Mouse (Mus musculus) C2C12 (cell line): ENCODE measurements around the gene Prkce. TPM values are rescaled to one million over a fixed set of nuclear protein-coding genes. Genes with fewer than 3 reads are reported as not detected.

Experiments used
- H3K27me3 ChIP-seq: one replicate; pipeline ENCODE4 v1.6.1; 2011; ENCODE audit not compliant: control insufficient read depth, insufficient read depth, insufficient read length
- H3K36me3 ChIP-seq: one replicate; pipeline ENCODE4 v1.6.1; 2011; ENCODE audit not compliant: control insufficient read depth, insufficient read depth
- H3K4me3 ChIP-seq: one replicate; pipeline ENCODE4 v1.5.1; 2011; ENCODE audit warnings: mild to moderate bottlenecking, control low read depth; ENCODE audit not compliant: poor library complexity, insufficient read depth, severe bottlenecking
- H3K79me2 ChIP-seq: one replicate; pipeline ENCODE4 v1.6.1; 2011; ENCODE audit not compliant: control insufficient read depth, insufficient read depth
- H3K79me3 ChIP-seq: one replicate; pipeline ENCODE4 v1.6.1; 2011; ENCODE audit warnings: low read depth, control low read depth
- H3ac ChIP-seq: one replicate; pipeline ENCODE3; 2011; ENCODE audit warnings: low read depth; ENCODE audit not compliant: control insufficient read depth, insufficient read length
- CEBPB ChIP-seq: IDR thresholded peaks from one replicate; pipeline ENCODE4 v1.6.1; 2011; ENCODE audit warnings: low read depth, mild to moderate bottlenecking, control low read depth, moderate library complexity
- CTCF ChIP-seq: IDR thresholded peaks from one replicate; pipeline ENCODE4 v1.5.1; 2011; ENCODE audit not compliant: control insufficient read depth, insufficient read depth, insufficient read length
- FOSL1 ChIP-seq: IDR thresholded peaks from one replicate; pipeline ENCODE4 v1.8.0; 2011; ENCODE audit warnings: mild to moderate bottlenecking, low read length; ENCODE audit not compliant: poor library complexity, insufficient read depth, severe bottlenecking
- MAX ChIP-seq: IDR thresholded peaks from one replicate; pipeline ENCODE4 v1.6.1; 2011; ENCODE audit warnings: mild to moderate bottlenecking, control low read depth
- MYOD1 ChIP-seq: IDR thresholded peaks from one replicate; pipeline ENCODE4 v1.6.1; 2011; ENCODE audit warnings: low read depth; ENCODE audit not compliant: control insufficient read depth, insufficient read length
- MYOG ChIP-seq: IDR thresholded peaks from one replicate; pipeline ENCODE4 v1.6.1; 2011; ENCODE audit not compliant: control insufficient read depth, insufficient read length; ENCODE audit errors: extremely low read depth
- USF1 ChIP-seq: IDR thresholded peaks from one replicate; pipeline ENCODE4 v1.6.1; 2011; ENCODE audit warnings: low read depth, mild to moderate bottlenecking, control low read depth, moderate library complexity
- polyA plus RNA-seq: library from polyadenylated mRNA; unstranded; fragments of >200 nt; fragmentation: generic; extraction: Trizol; gene quantifications from one replicate; pipeline ENCODE4 v1.2.1, GENCODE M21; 2012; ENCODE audit warnings: missing spikeins

The Prkce gene
- polyA plus RNA-seq, 1 experiment = 1.4 TPM

DNA sequence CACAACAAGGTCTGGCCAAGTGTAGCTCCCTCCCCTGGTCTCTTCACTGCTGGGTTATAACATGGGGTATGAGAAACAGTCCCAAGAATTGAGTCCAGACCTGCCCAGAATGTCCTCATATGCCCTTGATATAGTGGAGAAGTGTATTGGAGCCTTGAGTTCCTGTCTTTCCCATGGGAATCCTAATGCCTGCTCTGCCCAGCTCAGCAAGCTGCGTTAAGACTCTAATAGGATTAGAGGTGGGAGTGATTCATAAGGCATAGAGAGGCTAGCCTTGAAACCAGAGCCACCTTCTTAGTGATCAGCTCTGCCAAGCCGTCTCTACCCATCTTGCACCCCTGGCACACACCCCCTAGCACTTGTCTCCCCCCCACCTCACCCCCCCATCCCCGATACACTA, 455.3 kb downstream of the Prkce start:
- H3K36me3 ChIP-seq = no peaks in the 10 kb centered on the region
- no peak overlapping the region for H3ac ChIP-seq
- H3K79me2 ChIP-seq = no peaks in the 10 kb centered on the region
- H3K79me3 ChIP-seq = no peaks in the 10 kb centered on the region
- TF ChIP-seq MYOD1 (no peak), FOSL1 (no peak), USF1 (no peak), MAX (no peak), MYOG (no peak), CEBPB (no peak), CTCF (no peak)
- H3K4me3 ChIP-seq = no peak overlapping the region
- H3K27me3 ChIP-seq = no peaks in the 10 kb centered on the region

GRCm38 (mm10) chr17:86626523-86626922, 458.9 kb downstream of the Prkce start:
- H3K79me2 ChIP-seq = no peaks in the 10 kb centered on the region
- TF ChIP-seq MAX = no peak
- no peak for TF ChIP-seq MYOG
- no peak for TF ChIP-seq CEBPB
- TF ChIP-seq FOSL1 = no peak
- no peak for TF ChIP-seq CTCF
- no peak for TF ChIP-seq USF1
- TF ChIP-seq MYOD1 = no peak
- H3K79me3 ChIP-seq = no peaks in the 10 kb centered on the region
- no peaks in the 10 kb centered on the region for H3K27me3 ChIP-seq
- no peak overlapping the region for H3K4me3 ChIP-seq
- no peak overlapping the region for H3ac ChIP-seq
- H3K36me3 ChIP-seq = no peaks in the 10 kb centered on the region

GRCm38 (mm10) chr17:86633131-86633530, 465.5 kb downstream of the Prkce start:
- Histone ChIP-seq H3K36me3 (no peaks in the 10 kb centered on the region), H3K79me2 (no peaks in the 10 kb centered on the region), H3ac (no peak overlapping the region), H3K4me3 (no peak overlapping the region), H3K27me3 (no peaks in the 10 kb centered on the region), H3K79me3 (no peaks in the 10 kb centered on the region)
- TF ChIP-seq CTCF (no peak), MAX (no peak), CEBPB (no peak), MYOD1 (no peak), USF1 (no peak), FOSL1 (no peak), MYOG (no peak)

DNA sequence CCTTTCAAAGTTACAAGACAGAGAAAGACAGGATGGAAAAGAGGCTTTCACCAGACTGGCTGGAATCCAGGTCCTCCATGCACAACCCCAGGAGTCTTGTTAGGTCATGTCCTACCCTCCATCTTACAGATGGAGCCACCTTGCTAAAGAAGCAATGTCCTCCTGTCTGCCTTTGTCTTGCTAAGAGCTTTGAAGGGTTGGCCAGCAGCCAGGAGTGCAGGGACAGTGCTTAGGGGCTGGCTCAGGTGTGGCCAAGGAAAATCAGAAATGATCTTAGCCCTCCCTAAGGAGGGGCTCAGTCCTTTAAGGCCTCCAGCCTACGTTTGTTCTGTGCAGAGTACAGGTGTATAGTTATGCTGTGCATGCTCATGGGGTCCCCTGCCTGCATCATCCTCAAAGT, 469.7 kb downstream of the Prkce start:
- Histone ChIP-seq H3K27me3 (no peaks in the 10 kb centered on the region), H3K79me3 (no peaks in the 10 kb centered on the region), H3K79me2 (no peaks in the 10 kb centered on the region), H3K36me3 (no peaks in the 10 kb centered on the region), H3ac (no peak overlapping the region), H3K4me3 (no peak overlapping the region)
- TF ChIP-seq MAX = no peak
- no peak for TF ChIP-seq MYOG
- no peak for TF ChIP-seq MYOD1

DNA sequence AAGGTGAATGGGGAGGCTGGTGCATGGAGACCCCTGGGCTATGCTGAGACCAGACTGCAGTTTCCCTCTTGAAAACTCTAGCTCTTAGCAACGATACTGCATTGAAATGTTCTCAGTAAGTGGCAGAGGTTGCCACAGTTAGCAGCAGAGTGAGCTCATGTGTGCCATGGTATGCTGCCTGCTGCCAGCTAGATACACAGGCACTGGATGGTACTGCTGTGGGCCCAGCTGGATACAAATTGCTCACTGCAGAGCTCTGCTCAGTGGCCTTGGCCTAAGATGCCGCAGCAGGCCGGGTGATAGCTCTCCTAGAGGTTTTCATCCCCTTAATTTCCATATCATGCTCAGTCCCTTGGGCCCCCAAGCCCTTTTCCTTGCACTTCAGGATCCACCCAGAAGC, 471.7 kb downstream of the Prkce start:
- Histone ChIP-seq H3K36me3 (no peaks in the 10 kb centered on the region), H3K4me3 (no peak overlapping the region), H3ac (no peak overlapping the region), H3K79me2 (no peaks in the 10 kb centered on the region), H3K79me3 (no peaks in the 10 kb centered on the region), H3K27me3 (no peaks in the 10 kb centered on the region)
- no peak for TF ChIP-seq MAX
- TF ChIP-seq FOSL1 = no peak
- no peak for TF ChIP-seq CTCF
- no peak for TF ChIP-seq MYOG
- TF ChIP-seq CEBPB = no peak
- TF ChIP-seq USF1 = no peak
- TF ChIP-seq MYOD1 = no peak

DNA sequence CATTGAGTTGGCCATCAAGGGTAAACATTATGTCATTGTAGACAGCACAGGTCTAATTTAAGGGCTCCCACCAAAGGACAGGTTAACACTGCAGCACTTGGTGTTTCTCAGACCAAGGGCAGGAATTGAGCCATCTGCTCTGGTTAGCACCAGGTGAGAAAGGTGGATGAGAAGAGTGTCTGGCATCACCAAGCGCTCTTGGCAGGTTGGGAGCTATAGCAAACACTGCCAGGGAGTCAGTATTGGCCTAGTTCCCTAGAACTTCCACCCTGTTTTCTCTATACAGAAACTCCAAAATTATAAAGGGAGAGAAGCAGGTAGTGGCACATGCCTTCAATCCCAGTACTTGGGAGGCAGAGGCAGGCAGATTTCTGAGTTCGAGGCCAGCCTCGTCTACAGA, 479.6 kb downstream of the Prkce start:
- H3K79me3 ChIP-seq = no peaks in the 10 kb centered on the region
- no peak overlapping the region for H3K4me3 ChIP-seq
- no peaks in the 10 kb centered on the region for H3K27me3 ChIP-seq
- H3K36me3 ChIP-seq = no peaks in the 10 kb centered on the region
- H3K79me2 ChIP-seq = no peaks in the 10 kb centered on the region
- no peak overlapping the region for H3ac ChIP-seq
- no peak for TF ChIP-seq MYOD1
- TF ChIP-seq CEBPB = no peak
- TF ChIP-seq MAX = no peak
